Mouse (Mus musculus) cortical plate, adult 2 months (tissue): ENCODE measurements around the gene Erc1.

Experiments used
- CTCF ChIP-seq: fragments of 200-500 bp; IDR thresholded peaks from 2 replicates; pipeline ENCODE4 v1.5.1; 2011; ENCODE audit warnings: mild to moderate bottlenecking, control low read depth, low read length; ENCODE audit not compliant: insufficient read depth; ENCODE audit errors: extremely low read depth
- POLR2A ChIP-seq: fragments of 200-500 bp; IDR thresholded peaks from 2 replicates; pipeline ENCODE4 v1.6.1; 2011; ENCODE audit warnings: mild to moderate bottlenecking, low read length, control low read depth; ENCODE audit not compliant: insufficient read depth; ENCODE audit errors: extremely low read depth

- TF ChIP-seq POLR2A (no peak), CTCF (no peak)
Observed at GRCm38 (mm10) chr6:119543456-119543802, 304.5 kb downstream of the Erc1 start.
